Mouse (Mus musculus) gastrocnemius, postnatal 36 days (tissue): ENCODE results near the gene Iqschfp. TPM values are rescaled to one million over a fixed set of nuclear protein-coding genes. Genes with fewer than 3 reads are reported as not detected.

Experiments
- DNase-seq, 2 experiments: peaks; one replicate each; pipeline ENCODE4 v3.0.0; 2022
- intact Hi-C: fragments of 180-260 bp; cut with DNase I; formaldehyde crosslinking; loops from one replicate; pipeline ENCODE4 v1.15.1; 2025
- total RNA-seq, 2 experiments: library from RNA; stranded (reverse); gene quantifications; 2 replicates each; pipeline ENCODE4 v1.2.3; 2021

The Iqschfp gene
- total RNA-seq, 2 experiments from 2014 or later, result not detected

DNA sequence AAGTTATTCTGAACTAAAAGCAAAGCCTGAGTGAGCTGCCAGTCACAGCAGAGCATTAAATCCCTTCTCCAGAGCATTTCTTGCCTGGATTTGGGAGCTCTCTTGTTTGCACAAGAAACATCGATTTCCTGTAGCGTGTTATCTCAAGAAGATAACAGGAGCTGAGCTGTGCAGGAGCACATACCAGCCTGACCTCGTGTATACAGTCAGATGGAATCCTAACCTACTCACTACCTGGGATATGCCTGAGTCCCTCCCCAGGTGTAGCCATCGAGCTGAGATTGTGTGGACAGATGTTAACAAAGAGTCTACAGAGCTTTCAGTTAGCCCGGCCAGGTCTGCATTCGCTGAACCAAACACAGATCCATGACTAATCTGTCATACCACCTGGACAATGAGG is 666.7 kb downstream of the Iqschfp start:
- intact Hi-C loops, result no loop called here
- DNase-seq, result no peak

DNA sequence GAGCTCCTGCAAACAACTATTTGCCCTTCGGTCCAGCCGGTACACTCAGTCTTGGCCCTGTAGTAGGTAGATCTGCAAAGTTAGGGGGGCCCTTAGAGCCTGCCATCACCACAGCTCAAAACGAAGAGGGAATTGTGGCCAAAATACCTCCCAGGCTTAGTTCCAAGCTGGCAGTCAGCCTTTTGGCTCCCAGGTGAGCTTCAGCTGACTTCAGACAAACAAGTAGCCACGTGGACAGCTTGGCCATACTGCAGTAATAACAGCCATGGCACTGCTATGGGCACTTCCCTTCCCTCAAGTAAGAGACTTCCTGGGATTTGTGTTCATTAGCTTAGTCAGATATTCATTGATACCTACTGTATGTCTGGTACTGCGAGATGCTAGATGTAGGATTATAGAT is 668.0 kb downstream of the Iqschfp start:
- intact Hi-C loops, result loop anchor here (10.0 kb wide), 1 partner anchor 145 kb away; no protein-coding TSS in a partner anchor
- DNase-seq, result no peak

DNA sequence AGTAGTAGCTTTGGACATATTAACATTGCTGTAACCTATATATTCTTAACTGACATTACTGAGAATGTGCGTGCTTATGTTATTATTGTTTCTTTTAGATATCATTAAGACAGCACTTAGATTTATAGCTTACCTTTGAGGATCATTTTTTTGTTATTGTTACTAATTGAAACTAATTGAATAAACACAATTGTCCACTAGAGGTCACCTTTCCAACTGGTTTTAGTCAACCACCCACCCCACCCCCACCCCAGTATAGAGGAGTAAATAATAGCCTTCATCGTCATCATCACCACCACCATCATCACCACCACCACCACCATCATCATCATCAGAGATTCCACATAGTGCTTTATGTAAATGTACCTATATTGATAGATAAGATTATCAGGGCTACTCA is 670.8 kb downstream of the Iqschfp start:
- no peak for DNase-seq
- intact Hi-C loops, result loop anchor here (10.0 kb wide), 1 partner anchor 142 kb away; no protein-coding TSS in a partner anchor

DNA sequence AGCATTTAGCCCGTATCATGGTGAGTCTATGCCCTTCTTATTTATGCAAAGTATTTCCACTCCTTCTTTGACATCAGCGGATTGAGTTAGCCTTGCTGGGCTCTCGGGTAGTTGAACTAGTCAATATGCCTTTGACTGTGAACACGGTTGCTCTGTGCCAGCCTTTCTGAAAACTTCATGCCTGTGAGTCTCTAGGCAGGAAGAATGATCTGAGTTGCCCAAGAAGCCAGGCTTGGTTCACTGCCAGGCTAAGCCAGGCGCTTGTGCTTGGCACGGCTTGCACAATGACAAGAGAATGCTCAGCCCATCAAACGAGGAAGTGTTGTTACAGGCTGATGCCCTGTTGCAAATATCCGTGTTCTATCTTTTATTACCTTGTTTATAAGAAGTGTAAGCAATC is 671.9 kb downstream of the Iqschfp start:
- DNase-seq, result no peak
- intact Hi-C loops, result loop anchor here (10.0 kb wide), 1 partner anchor 141 kb away; no protein-coding TSS in a partner anchor

DNA sequence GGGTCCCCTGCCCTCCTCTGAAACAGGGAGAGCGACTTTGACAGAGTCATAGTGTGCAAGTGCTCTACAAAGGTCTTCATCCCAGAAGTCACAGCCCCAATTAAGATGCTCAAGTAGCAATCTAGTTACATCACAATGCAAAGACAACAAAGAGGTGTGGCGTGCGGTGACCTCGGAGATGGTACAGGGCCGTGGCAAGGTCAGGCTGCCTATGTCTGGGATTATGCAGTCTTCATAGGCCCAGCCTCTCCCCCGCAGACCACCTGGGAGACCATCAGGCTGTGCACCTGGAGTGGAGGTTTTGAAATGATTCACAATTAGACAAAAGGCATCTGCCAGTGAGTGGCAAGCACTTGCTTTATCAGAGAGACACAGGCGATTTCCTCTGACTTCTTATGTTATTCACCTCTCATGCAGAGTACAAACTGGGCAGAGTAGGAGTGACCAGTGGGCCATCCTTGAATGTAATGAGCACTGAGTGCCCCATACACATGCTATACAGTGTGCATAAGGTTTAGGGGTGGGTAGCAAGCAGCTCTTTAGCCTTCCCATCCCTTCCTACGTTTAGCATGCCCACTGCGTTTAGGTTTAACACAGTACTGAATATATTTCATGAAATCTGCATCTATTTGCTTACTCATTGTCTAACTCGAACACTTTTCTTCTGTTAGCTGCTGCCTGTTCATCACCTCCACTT is 673.1 kb downstream of the Iqschfp start:
- no peak for DNase-seq
- intact Hi-C loops, result loop anchor here (10.0 kb wide), 1 partner anchor 140 kb away; no protein-coding TSS in a partner anchor

DNA sequence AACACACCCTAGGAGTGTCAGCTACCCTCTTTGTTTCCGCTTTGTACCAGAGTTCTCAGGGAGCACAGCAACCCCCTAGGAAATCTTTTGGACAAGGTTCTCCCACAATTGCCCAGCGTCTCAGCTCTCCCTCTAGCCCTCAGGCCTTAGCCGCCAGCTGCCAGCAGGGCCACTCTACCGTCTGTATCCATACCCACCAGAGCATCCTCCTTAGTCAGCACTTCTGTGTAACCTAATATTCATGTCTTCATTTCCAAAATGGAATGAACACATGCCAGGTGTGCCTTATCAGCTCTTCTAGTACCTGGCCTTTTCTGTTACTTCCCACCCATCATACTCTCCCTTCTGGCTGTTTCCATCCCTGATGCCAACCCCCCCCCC is 673.6 kb downstream of the Iqschfp start:
- DNase-seq, result no peak
- intact Hi-C loops, result loop anchor here (10.0 kb wide), 1 partner anchor 139 kb away; no protein-coding TSS in a partner anchor

DNA sequence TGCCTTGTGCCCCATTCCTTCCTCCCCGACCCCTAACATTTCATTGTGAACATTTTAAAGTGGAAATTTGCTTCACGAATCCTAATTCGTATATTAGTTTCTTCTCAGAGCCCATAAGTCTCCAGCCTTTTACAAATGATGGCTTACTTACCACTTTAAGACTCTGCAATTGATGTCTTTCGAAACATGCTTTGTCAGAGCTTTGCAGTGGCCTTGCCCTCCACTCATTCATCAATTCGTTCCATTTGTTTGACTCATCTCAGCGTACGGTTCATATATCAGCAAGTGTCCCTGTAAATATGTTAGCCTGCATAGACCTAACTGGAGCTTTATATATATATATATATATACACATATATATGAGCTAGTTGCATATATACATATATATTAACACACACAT is 675.5 kb downstream of the Iqschfp start:
- intact Hi-C loops, result loop anchor here (10.0 kb wide), 1 partner anchor 137 kb away; no protein-coding TSS in a partner anchor
- no peak for DNase-seq

DNA sequence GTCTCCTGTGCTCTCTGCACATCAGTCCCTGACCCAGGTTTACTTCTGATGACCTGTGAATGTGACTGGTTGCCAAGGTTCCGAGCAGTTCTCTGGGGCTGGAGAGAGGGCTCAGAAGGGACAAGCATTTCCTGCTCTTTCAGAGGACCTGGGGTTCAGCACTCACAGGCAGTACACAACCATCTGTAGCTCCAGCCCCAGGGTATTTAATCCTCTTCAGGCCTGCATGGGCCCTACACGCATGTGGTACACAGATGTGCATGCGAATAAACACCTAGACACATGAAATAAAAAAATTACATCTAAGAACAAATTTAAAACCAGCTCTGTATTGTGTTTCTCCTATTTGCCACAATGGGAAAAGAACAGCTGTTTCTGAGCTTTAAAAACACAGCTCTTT is 676.1 kb downstream of the Iqschfp start:
- intact Hi-C loops, result loop anchor here (10.0 kb wide), 1 partner anchor 137 kb away; no protein-coding TSS in a partner anchor
- DNase-seq, result no peak

DNA sequence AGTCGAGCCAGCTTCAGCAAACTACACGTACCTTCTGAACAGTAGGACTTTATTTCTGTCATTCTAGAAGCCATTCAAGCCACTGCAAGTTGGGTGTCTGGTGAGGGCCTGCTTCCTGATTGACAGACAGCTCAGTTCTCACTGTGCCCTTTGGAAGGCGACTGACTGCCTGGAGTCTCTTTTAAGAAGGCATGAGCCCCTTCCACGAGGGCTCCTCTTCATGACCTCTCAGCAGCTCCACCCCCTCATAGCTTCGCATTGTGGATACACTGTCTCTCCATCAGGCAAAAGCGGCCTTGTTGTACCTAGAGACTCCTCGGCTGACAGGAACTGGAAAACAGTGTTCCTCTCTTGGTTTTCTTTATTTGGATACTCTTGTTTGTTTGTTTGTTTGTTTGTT is 676.7 kb downstream of the Iqschfp start:
- intact Hi-C loops, result loop anchor here (10.0 kb wide), 1 partner anchor 136 kb away; no protein-coding TSS in a partner anchor
- no peak for DNase-seq

DNA sequence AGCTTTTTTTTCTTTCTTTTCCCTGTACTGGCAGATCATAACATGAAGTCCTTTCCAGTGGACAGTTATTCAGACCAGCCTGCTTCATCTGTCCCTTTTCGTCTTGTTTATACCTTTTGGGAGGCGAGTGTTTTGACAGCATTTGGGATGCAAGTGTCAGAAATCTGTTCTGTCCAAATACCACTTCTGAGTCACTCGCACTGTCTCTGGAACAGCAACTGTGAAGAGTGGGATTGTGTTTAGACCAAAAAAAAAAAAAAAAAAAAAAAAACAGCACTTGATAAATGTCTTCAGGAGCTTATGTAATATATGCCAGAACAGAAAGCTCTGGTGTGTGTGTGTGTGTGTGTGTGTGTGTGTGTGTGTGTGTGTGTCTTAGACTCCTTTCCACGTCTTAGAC is 678.3 kb downstream of the Iqschfp start:
- no peak for DNase-seq
- intact Hi-C loops, result no loop called here

DNA sequence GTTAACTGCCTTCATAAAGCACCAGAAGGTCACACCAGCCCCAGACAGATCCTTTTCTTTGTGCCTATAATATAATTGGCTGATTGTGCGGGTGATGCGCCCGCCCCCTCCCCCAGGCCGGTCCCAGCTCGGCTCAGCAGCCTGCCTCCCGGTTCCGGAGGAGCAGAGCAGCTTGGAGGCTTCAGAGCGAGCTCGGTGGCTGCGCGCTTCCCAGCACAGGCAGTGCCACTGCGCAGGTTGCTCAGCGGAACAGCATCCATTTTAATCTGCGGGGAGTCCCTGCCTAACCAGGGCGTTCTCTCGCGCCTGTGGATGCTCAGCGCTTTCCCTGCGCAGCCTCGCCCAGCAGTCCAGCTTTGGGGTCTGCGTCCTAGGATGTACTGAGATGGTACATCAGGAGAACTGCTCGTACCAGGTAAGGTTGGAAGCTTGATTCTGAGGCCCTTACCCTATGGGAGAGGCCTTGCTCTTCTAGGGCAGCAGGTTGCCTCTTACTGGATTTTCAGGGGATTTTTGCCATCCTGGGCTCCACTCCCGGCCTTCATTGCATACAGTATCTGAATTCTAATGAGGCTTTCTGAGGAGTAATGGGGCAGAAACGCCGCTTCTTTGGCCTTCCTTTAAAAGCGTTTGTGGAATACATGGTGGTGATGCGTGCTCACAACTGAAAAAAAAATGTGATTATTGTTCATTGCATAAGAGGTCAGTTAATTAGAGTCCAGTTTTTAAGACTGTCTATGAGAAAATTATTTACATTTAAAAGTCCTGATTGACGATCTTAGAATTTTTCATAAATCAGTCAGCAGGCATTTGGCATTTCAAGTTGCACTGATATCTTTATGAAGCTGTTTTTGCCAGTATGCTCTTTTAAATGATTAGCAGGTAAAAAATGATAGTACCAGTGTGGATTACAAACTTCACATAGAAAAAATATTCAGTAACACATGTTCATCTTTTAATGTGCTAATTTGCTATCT is 680.5 kb downstream of the Iqschfp start:
- no peak for DNase-seq
- intact Hi-C loops, result no loop called here

DNA sequence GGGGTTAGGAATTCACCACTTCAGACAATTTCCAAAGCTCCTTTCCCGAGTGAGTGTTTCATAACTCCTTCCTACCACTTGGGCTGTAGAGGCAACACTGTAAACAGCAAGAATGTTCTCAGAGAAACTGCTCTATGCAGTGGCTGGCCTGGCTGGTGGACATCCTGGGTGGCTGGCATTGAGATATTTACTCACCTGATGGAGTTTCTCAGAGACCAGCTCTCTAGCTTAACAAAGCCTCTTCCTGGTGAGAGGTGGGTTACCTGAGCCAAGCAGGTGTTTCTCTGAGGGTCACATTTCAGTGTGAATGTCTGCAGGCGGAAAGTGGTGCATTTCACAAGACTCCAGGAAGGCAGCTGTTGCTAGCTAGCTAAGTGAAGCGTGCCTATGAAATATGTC is 681.2 kb downstream of the Iqschfp start:
- no peak for DNase-seq
- intact Hi-C loops, result no loop called here

DNA sequence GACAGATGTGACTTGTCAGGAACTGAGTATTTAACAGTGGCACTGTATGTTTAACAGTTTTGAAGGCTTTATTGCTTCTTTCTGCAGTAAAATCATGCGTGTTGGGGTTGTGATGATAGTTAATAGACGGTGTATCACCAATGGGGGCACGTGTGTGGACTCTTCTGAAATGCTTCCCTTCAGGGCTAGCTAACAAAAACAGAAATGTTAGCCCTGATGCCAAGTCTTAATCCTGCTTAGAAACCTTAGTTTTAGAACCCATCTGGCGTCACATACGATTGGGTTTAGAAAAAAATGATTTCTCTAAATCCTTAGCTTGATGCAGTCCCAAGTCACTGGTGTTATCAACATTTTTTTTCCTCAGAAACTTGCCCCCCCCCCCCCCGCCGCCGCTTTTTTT is 682.1 kb downstream of the Iqschfp start:
- intact Hi-C loops, result no loop called here
- no peak for DNase-seq

DNA sequence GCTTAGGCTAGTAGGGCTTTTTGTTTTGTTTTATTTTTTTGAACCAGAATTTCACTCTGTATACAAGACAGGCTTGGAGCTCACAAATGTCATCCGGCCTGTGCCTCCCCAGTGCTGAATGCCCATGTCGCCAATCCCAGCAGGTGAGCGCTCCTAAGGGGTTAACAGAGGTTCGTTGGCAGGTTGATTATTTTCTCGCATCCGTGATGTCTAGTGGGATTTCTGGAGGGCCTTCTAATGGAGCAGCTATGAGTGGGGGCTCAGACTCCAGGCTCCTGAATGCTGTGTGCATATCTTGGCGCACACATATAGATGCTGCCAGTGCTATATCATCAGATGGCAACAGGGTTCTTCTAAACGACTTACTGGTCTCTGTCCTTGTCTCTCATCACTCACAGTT is 682.5 kb downstream of the Iqschfp start:
- DNase-seq, result no peak
- intact Hi-C loops, result no loop called here

DNA sequence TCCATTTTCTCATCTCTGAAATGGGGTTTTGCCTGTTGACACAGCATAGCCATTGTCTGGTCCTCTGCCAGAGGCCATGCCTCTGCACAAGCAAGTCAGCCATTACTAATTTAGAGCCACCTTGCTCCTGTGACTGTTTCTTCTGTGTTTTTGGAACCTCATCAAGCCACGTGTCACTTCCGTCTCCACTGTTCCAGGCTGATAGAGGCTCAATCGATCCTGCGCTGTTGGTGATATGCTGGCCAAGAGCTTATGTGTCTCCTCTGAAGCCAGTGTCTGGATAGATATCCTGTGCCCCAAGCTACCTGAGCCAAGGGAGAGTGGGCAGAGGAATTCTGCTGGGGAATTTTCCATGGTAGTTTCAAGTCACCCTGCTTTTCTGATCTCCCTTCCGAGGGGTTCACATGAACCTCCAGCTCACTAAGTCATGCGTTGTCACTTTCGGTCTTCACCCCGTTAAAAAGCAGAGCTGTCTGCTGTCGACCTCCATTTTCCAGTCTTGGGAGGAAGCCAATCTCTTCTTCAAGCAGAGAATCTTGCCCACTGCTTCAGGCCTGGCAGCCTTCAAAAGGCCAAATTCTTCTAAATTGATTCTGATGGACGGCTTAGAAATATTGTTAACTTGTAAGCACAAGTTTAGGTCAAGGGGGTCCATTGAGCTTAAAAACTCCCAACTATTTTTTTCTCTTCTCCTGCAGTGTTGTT is 683.8 kb downstream of the Iqschfp start:
- intact Hi-C loops, result no loop called here
- no peak for DNase-seq

DNA sequence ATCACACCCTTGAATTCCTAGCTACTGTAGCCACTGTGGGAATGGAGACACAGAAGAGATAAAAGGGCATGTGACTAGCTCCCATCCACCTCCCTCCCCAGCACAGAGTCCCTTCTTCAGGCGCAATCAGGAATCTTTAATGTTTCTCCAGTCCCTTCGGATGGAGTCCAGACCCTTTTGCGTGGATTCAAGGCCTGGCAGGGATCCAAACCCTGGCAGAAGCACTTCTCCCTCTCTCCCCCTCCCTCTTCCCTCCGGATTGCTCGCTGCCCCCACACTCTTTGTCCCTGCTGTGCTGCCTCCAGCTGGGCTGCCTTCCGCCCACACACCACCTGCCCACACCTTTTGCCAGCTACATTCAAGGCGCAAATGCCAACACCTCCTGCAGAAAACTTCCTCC is 684.4 kb downstream of the Iqschfp start:
- DNase-seq, result no peak
- intact Hi-C loops, result no loop called here

DNA sequence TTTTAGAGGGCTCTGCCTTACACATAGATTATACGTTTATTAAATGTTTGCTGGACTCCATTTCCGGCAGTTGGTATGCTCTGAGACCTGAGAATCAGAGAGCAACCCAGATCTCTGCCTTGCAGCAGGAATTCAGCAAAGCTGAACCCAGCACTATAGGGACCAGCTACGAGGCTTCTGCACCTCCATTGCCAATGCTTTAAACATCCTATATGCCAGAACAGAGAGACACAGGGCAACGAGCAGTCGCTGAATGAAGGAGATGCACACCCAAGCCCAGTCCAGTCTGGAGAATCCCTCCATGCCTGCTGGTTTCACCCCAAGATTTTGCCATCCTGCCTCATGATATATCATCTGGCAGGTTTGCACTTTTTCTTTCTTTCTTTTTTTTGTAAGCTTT is 684.9 kb downstream of the Iqschfp start:
- DNase-seq, result no peak
- intact Hi-C loops, result no loop called here

DNA sequence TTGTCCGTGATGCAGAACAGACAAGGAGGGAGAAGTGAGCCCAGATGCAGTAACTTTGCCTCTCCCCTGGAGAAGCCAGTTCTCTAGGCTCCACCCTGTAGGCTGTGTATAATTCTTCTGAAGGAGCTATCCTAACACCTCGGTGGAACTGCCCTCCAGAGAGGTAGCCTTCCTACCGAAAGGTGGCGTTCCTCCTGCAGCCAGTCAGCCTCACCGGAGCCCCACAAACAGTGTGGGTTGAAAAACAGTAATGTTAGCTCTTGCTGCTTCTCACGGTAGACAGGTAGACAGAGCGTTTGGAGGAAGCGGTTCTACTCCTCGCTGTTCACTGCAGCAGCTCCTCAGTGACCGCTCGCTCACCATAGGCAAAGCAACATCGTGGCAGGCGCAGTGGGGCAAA is 689.6 kb downstream of the Iqschfp start:
- intact Hi-C loops, result no loop called here
- DNase-seq, result no peak

DNA sequence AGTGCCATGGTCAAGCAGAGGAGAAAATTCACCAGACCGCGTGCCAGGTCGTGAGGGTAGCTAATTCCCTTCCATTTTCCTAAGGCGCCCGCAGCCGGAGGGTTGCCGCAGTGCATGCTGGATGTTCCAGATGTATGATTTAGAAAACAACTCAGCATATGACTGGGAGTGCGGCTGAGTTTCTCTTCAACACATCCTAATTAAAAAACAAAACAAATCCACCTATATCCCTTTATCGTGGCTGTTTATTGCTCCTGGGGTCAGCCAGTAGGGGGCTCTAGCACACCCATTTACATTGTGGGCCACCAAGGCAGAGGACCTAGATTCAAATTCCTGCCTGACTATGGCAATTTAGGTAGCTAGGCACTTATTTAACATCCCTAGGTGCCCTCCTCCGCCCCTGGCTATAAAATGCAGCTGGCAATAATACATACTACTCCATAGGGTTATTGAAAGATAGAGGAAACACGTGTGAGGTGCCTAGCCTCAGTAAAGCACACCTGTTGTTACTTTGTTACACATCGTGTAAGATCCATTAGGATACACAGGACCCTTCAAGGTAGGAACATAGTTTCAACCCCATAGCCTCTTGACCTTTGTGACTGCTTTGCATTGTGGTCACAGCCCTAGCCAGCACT is 690.2 kb downstream of the Iqschfp start:
- intact Hi-C loops, result no loop called here
- DNase-seq, result no peak

DNA sequence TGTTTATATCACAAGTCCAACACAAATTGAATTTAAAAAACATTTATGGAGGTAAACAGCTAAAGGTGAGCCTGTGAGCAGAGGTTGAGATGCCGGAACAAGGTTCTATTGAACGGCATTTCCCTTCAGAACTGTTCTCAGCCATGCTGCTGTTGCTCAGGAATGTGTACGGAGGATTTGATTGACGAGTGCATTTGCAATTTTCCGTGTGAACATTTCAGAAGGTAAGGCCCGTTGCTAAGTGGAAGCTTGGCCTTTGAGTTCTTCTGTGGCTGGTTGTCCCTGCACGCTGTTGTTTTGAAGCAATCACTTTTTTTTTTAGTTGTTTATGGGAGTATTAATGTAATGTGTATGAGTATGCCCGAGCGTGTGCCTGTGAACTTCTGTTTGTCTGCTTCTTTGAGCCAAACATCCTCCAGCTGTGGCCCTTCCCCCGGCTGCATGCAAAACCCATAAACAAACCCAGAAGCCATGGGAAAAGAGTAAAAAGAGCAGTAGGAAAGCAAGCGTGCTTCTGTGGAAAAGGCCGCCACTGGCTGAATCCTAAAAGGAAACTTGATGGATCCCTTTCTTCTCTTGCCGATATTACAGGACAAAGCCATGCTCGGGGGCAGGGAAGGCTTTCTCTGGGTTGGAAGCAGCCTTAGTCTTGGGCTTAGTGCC is 691.1 kb downstream of the Iqschfp start:
- no peak for DNase-seq
- intact Hi-C loops, result no loop called here
